Mouse (Mus musculus) cortical plate, adult 2 months (tissue): ENCODE data around the gene Il9. TPM values are rescaled to one million over a fixed set of nuclear protein-coding genes. Genes with fewer than 3 reads are reported as not detected.
A peak's percentile ranks its signal among the peaks of the same experiment; 100 is the strongest.

ENCODE experiments used
- H3K27ac ChIP-seq: fragments of 200-500 bp; 2 replicates; pipeline ENCODE4 v1.5.1; 2012; ENCODE audit warnings: low read length, control low read depth, inconsistent platforms; ENCODE audit not compliant: insufficient read depth
- H3K4me1 ChIP-seq: fragments of 200-500 bp; 2 replicates; pipeline ENCODE4 v1.6.1; 2011; ENCODE audit warnings: low read length; ENCODE audit not compliant: control insufficient read depth, insufficient read depth
- H3K4me3 ChIP-seq: fragments of 200-500 bp; 2 replicates; pipeline ENCODE4 v1.5.1; 2011; ENCODE audit warnings: mild to moderate bottlenecking, low read length, control low read depth; ENCODE audit not compliant: insufficient read depth
- CTCF ChIP-seq: fragments of 200-500 bp; IDR thresholded peaks from 2 replicates; pipeline ENCODE4 v1.5.1; 2011; ENCODE audit warnings: mild to moderate bottlenecking, control low read depth, low read length; ENCODE audit not compliant: insufficient read depth; ENCODE audit errors: extremely low read depth
- POLR2A ChIP-seq: fragments of 200-500 bp; IDR thresholded peaks from 2 replicates; pipeline ENCODE4 v1.6.1; 2011; ENCODE audit warnings: mild to moderate bottlenecking, low read length, control low read depth; ENCODE audit not compliant: insufficient read depth; ENCODE audit errors: extremely low read depth
- polyA plus RNA-seq: library from polyadenylated mRNA; depleted of rRNA; stranded (reverse); fragments of >200 nt; gene quantifications from 2 replicates; pipeline ENCODE4 v1.2.3, GENCODE M21; 2012

The Il9 gene
- polyA plus RNA-seq, 1 experiment: not detected

DNA sequence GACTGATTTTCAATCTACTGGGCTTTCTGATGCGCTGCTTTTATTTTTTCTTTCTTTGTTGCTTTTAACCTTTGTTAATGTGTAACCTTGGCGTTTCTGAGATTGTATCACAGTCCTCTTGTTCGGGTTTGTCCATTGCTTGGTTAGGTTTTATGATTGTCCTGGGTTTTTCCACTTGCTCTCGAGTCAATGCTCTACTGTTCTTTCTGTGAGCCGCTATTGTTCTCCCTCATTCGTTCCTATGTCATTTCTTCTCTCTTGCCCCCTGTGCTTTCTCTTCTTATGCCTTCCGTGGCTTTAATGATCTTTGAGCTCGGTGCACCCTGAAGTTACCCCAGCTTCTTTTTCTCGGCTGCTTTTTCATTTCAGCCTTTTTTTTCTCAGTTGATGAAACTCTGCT, 24.0 kb downstream of the Il9 start:
- no peak for TF ChIP-seq POLR2A
- no peak for TF ChIP-seq CTCF
- Histone ChIP-seq H3K27ac (peak overlapping the region; percentile 81), H3K4me3 (no peak overlapping the region), H3K4me1 (no peaks in the 10 kb centered on the region)

DNA sequence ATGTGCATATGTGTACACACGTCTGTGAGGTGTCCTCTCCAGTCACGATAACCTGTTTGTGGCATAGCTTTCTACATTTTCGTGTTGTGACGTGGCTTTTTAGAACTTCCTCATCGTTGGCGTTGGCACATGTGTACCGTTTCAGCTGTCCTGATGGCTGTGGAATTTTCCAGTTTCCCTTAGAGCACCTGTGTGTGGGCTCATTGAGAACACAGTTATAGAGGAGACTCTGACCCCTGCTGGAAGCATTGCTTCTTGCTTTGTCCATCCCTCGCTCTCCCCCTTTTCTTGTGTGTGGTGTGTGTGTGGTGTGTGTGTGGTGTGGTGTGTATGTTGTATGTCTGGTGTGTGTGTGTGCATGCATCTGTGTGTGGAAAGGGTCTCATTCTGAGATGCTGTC, 32.0 kb downstream of the Il9 start:
- TF ChIP-seq CTCF (no peak), POLR2A (no peak)
- H3K4me3 ChIP-seq: no peak overlapping the region
- H3K27ac ChIP-seq: no peak overlapping the region
- peaks cover 2% of the 10 kb centered on the region; the same call in 1 of the 2 replicates for H3K4me1 ChIP-seq

- peaks cover 2% of the 10 kb centered on the region; the same call in 1 of the 2 replicates for H3K4me1 ChIP-seq
- no peak overlapping the region for H3K4me3 ChIP-seq
- no peak overlapping the region for H3K27ac ChIP-seq
- TF ChIP-seq CTCF (no peak), POLR2A (no peak)
Measured at GRCm38 (mm10) chr13:56449239-56450030, 32.6 kb downstream of the Il9 start.

GRCm38 (mm10) chr13:56444996-56445395, 37.0 kb downstream of the Il9 start:
- Histone ChIP-seq H3K4me1 (peaks cover 2% of the 10 kb centered on the region; the same call in 1 of the 2 replicates), H3K27ac (no peak overlapping the region), H3K4me3 (no peak overlapping the region)
- TF ChIP-seq POLR2A (no peak), CTCF (no peak)

DNA sequence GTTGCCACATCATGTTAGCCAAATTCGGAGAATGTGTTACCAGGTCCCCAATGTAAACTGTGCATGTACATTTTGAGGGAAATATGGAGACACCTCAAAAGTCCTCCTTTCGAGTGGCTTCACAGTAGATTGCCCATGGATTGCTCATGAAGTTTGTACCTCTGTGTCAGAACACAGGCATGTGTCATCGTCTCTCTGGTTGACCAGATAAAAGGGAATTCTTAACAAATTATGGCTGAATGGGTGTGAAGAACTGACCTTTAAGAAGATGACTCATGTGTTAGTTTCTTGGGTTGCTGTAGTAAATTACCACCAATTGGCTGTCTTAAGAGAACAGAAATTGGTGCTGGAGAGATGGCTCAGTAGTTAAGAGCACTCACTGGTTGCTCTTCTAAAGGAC, 37.9 kb downstream of the Il9 start:
- H3K4me1 ChIP-seq: no peaks in the 10 kb centered on the region

DNA sequence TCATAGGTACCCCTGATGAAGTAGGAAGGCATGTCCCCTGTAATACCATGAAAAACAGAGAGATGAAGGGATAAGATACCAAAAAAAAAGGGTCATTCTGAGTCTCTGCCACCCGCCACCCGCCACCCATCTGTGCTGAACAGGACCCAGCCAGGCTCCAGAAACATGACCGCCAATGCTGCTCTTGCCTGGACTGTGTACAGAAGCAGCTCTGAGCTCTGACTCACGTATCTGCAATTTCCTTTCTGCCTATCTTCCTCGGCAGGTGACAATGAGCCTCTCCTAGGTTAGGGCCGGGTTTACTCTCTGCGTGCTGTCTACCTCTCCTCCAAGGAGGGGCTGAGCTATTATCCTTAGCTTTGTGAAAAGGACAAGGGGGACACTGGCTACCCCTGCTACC, 38.6 kb downstream of the Il9 start:
- Histone ChIP-seq H3K4me3 (no peak overlapping the region), H3K27ac (no peak overlapping the region), H3K4me1 (no peaks in the 10 kb centered on the region)
- TF ChIP-seq POLR2A (no peak), CTCF (no peak)

More for the DNA sequence above, 37.9 kb downstream of the Il9 start:
- no peak overlapping the region for H3K27ac ChIP-seq
- H3K4me3 ChIP-seq: no peak overlapping the region
- TF ChIP-seq CTCF (no peak), POLR2A (no peak)

DNA sequence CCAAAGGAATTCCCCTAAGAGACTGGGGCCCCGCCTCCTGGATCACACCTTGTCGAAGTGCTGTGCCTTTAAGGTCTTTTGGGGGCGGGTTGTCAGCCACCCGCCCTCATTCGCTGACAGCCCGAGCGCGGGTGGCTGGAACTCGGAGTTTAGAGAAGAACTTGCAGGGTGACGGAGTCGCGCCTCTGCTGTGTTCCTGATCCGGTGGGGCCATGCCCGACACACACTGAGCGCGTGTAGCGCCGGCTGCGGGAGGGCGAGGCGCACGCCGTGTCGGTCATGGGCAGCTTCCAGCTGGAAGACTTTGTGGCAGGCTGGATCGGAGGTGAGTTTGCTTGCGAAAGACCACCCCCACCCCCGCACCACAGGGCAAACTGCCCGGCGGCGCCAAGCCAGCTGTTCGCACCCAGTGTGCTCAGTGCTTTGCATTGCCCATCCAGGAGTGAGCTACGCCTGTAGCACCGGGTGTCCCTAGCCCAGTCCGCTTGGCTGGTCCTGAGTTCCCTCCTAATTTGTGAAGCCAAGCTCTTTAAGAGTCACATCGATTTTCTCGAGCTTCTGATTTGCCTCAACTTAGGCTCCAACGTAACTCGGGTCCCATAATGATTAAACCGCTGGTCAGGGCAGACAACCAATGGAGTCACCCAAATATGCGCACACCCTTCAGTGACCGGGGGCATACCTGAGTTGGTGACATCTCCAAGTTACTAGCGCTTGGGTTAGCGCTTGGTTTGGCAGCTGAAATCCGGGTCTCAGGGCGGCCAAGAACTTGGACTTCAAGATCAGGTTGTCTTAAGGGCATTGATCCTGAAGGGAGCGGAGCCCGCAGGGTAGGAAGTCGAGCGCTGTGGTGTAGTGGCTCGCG, 43.6 kb downstream of the Il9 start, which contains the start of gene Slc25a48:
Gene Slc25a48, plus strand, starts transcription at position 145 of the 865 bp plus-strand sequence.
- TF ChIP-seq CTCF (no peak), POLR2A (no peak)
- no peak within 1 kb of the TSS for H3K27ac ChIP-seq
- H3K4me1 ChIP-seq: no peaks in the 10 kb centered on the region; the same call in 1 of the 2 replicates
- no peak within 1 kb of the TSS for H3K4me3 ChIP-seq

- TF ChIP-seq POLR2A (no peak), CTCF (no peak)
- H3K4me1 ChIP-seq: no peaks in the 10 kb centered on the region; the same call in 1 of the 2 replicates
- no peak overlapping the region for H3K27ac ChIP-seq
- H3K4me3 ChIP-seq: no peak overlapping the region
Measured at GRCm38 (mm10) chr13:56435615-56436287, 46.3 kb downstream of the Il9 start.

- Histone ChIP-seq H3K4me3 (no peak overlapping the region), H3K27ac (no peak overlapping the region), H3K4me1 (no peaks in the 10 kb centered on the region; the same call in 1 of the 2 replicates)
- TF ChIP-seq CTCF (no peak), POLR2A (no peak)
Measured at GRCm38 (mm10) chr13:56434311-56434751, 47.7 kb downstream of the Il9 start.
